Mouse (Mus musculus): ENCODE results near the gene Gnai3. TPM values are rescaled to one million over a fixed set of nuclear protein-coding genes. Genes with fewer than 3 reads are reported as not detected.

Gene Gnai3
- polyA plus RNA-seq, 1 experiment = 31.0 TPM

- Histone ChIP-seq H3K4me1 (ENCODE audit: control insufficient read depth, insufficient read depth, low read length) (no peaks in the 10 kb centered on the region; the same call in 1 of the 2 replicates), H3K36me3 (ENCODE audit: control insufficient read depth, insufficient read depth, low read length) (peaks cover 1% of the 10 kb centered on the region), H3K27ac (ENCODE audit: insufficient read depth, low read depth, low read length) (no peak overlapping the region), H3K4me3 (ENCODE audit: insufficient read depth, low read depth, low read length) (no peak overlapping the region), H3K27me3 (replicated peaks; ENCODE audit: control insufficient read depth, insufficient read depth, low read length) (no peaks in the 10 kb centered on the region)
- no peak for DNase-seq
- TF ChIP-seq CTCF (conservative IDR thresholded peaks at IDR 0.05; ENCODE audit: insufficient read depth, insufficient read length, low read depth, low read length) (no peak), POLR2A (IDR thresholded peaks at IDR 0.05; ENCODE audit: low read depth, low read length) (no peak)
- 33% methylated on average over 1 of the region's 1 CpGs for WGBS
Observed at GRCm38 (mm10) chr3:108124131-108124530, 21.8 kb downstream of the Gnai3 start.

DNA sequence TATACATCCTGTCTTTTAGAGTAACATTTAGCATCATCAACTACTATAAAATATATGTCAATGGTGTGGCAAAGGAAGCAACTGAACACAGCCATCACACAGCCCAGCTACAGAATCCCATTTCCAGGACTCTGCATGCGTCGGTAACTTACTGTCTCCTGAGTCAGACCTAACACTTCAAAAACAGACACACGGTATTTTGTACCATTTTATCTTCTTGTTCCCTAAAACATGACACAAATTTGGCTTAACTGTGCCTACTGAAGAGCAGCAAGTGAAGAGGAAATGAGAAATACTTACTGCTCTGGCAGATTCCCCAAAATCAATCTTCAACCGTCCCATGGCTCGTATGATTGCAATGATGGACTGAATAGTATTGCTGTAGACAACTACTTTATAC, 22.7 kb downstream of the Gnai3 start:
- no peak overlapping the region for H3K4me3 ChIP-seq (ENCODE audit: insufficient read depth, low read depth, low read length)
- H3K27ac ChIP-seq (ENCODE audit: insufficient read depth, low read depth, low read length) = no peak overlapping the region

GRCm38 (mm10) chr3:108121101-108121500, 24.8 kb downstream of the Gnai3 start:
- no peak for DNase-seq
- no peaks in the 10 kb centered on the region; the same call in 1 of the 2 replicates for H3K4me1 ChIP-seq (ENCODE audit: control insufficient read depth, insufficient read depth, low read length)
- no peaks in the 10 kb centered on the region for H3K27me3 ChIP-seq (replicated peaks; ENCODE audit: control insufficient read depth, insufficient read depth, low read length)
- no peak overlapping the region for H3K4me3 ChIP-seq (ENCODE audit: insufficient read depth, low read depth, low read length)
- WGBS = 82% methylated on average over 3 of the region's 3 CpGs
- TF ChIP-seq CTCF (conservative IDR thresholded peaks at IDR 0.05; ENCODE audit: insufficient read depth, insufficient read length, low read depth, low read length) (no peak), POLR2A (IDR thresholded peaks at IDR 0.05; ENCODE audit: low read depth, low read length) (no peak)
- no peak overlapping the region for H3K27ac ChIP-seq (ENCODE audit: insufficient read depth, low read depth, low read length)
- peaks cover 1% of the 10 kb centered on the region for H3K36me3 ChIP-seq (ENCODE audit: control insufficient read depth, insufficient read depth, low read length)

More for the DNA sequence above, 22.7 kb downstream of the Gnai3 start:
- no peak for TF ChIP-seq CTCF (conservative IDR thresholded peaks at IDR 0.05; ENCODE audit: insufficient read depth, insufficient read length, low read depth, low read length)
- no peak for TF ChIP-seq POLR2A (IDR thresholded peaks at IDR 0.05; ENCODE audit: low read depth, low read length)
- no peaks in the 10 kb centered on the region for H3K27me3 ChIP-seq (replicated peaks; ENCODE audit: control insufficient read depth, insufficient read depth, low read length)
- no peaks in the 10 kb centered on the region; the same call in 1 of the 2 replicates for H3K4me1 ChIP-seq (ENCODE audit: control insufficient read depth, insufficient read depth, low read length)
- no peak for DNase-seq
- peaks cover 1% of the 10 kb centered on the region for H3K36me3 ChIP-seq (ENCODE audit: control insufficient read depth, insufficient read depth, low read length)
- WGBS = 81% methylated on average over 5 of the region's 5 CpGs

DNA sequence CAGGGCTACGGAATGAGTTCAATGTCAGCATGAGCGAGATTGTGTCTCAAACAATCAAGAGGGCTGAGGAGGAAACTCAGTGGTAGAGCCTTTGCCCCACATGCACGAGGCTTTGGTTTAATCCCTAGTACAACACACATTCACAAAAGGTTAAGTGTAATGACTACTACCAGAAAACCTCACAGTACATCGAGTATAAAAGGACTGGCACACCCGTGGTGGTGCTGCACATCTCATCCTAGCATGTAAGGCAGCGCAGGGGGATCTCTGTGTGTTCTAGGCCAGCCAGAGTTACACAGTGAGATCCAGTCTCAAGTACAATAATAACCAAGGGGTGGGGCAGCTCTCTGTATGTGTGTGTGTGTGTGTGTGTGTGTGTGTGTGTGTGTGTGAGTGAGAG, 28.5 kb downstream of the Gnai3 start:
- Histone ChIP-seq H3K27ac (ENCODE audit: insufficient read depth, low read depth, low read length) (no peak overlapping the region), H3K4me1 (ENCODE audit: control insufficient read depth, insufficient read depth, low read length) (peaks cover 4% of the 10 kb centered on the region; the same call in 1 of the 2 replicates), H3K27me3 (replicated peaks; ENCODE audit: control insufficient read depth, insufficient read depth, low read length) (no peaks in the 10 kb centered on the region), H3K36me3 (ENCODE audit: control insufficient read depth, insufficient read depth, low read length) (no peaks in the 10 kb centered on the region; the same call in none of the 2 replicates), H3K4me3 (ENCODE audit: insufficient read depth, low read depth, low read length) (no peak overlapping the region)
- no peak for TF ChIP-seq POLR2A (IDR thresholded peaks at IDR 0.05; ENCODE audit: low read depth, low read length)
- TF ChIP-seq CTCF (conservative IDR thresholded peaks at IDR 0.05; ENCODE audit: insufficient read depth, insufficient read length, low read depth, low read length) = no peak
- WGBS = 91% methylated on average over 6 of the region's 6 CpGs
- DNase-seq = no peak

- no peak for TF ChIP-seq POLR2A (IDR thresholded peaks at IDR 0.05; ENCODE audit: low read depth, low read length)
- no peak for TF ChIP-seq CTCF (conservative IDR thresholded peaks at IDR 0.05; ENCODE audit: insufficient read depth, insufficient read length, low read depth, low read length)
- WGBS = 42% methylated on average over 7 of the region's 7 CpGs
- DNase-seq = peak; percentile 50
Observed at GRCm38 (mm10) chr3:108113591-108114289, 32.2 kb downstream of the Gnai3 start.

GRCm38 (mm10) chr3:108112666-108113065, 33.3 kb downstream of the Gnai3 start:
- Histone ChIP-seq H3K27me3 (replicated peaks; ENCODE audit: control insufficient read depth, insufficient read depth, low read length) (no peaks in the 10 kb centered on the region), H3K4me1 (ENCODE audit: control insufficient read depth, insufficient read depth, low read length) (peaks cover 4% of the 10 kb centered on the region; the same call in 1 of the 2 replicates), H3K36me3 (ENCODE audit: control insufficient read depth, insufficient read depth, low read length) (peaks cover 5% of the 10 kb centered on the region; the same call in 1 of the 2 replicates), H3K27ac (ENCODE audit: insufficient read depth, low read depth, low read length) (no peak overlapping the region), H3K4me3 (ENCODE audit: insufficient read depth, low read depth, low read length) (no peak overlapping the region)
- TF ChIP-seq CTCF (conservative IDR thresholded peaks at IDR 0.05; ENCODE audit: insufficient read depth, insufficient read length, low read depth, low read length) (no peak), POLR2A (IDR thresholded peaks at IDR 0.05; ENCODE audit: low read depth, low read length) (no peak)
- DNase-seq = no peak
- 90% methylated on average over 4 of the region's 4 CpGs for WGBS

More at GRCm38 (mm10) chr3:108113591-108114289, 32.2 kb downstream of the Gnai3 start:
- no peak overlapping the region for H3K27ac ChIP-seq (ENCODE audit: insufficient read depth, low read depth, low read length)
- H3K27me3 ChIP-seq (replicated peaks; ENCODE audit: control insufficient read depth, insufficient read depth, low read length) = no peaks in the 10 kb centered on the region
- peaks cover 4% of the 10 kb centered on the region; the same call in 1 of the 2 replicates for H3K4me1 ChIP-seq (ENCODE audit: control insufficient read depth, insufficient read depth, low read length)
- H3K36me3 ChIP-seq (ENCODE audit: control insufficient read depth, insufficient read depth, low read length) = peaks cover 3% of the 10 kb centered on the region; the same call in 1 of the 2 replicates
- H3K4me3 ChIP-seq (ENCODE audit: insufficient read depth, low read depth, low read length) = no peak overlapping the region

DNA sequence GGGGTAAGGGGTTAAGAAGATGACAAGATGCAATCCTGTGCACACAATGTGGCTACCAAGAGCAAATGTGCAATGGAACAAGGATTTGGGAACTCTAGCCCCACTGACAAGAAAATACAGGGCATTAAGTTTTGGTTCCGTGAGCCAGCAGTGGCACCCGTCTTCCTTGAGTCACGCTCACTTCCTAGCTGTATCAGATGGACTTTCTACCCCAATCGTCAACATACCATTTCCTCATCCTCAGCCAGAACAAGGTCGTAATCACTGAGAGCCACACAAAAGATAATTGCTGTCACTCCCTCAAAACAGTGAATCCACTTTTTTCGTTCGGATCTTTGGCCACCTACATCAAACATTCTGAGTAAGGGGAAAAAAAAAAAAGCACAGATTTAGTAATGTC, 33.7 kb downstream of the Gnai3 start:
- no peak overlapping the region for H3K27ac ChIP-seq (ENCODE audit: insufficient read depth, low read depth, low read length)
- no peak for DNase-seq
- peaks cover 4% of the 10 kb centered on the region; the same call in 1 of the 2 replicates for H3K4me1 ChIP-seq (ENCODE audit: control insufficient read depth, insufficient read depth, low read length)
- no peak overlapping the region for H3K4me3 ChIP-seq (ENCODE audit: insufficient read depth, low read depth, low read length)
- H3K36me3 ChIP-seq (ENCODE audit: control insufficient read depth, insufficient read depth, low read length) = peaks cover 5% of the 10 kb centered on the region; the same call in 1 of the 2 replicates
- no peaks in the 10 kb centered on the region for H3K27me3 ChIP-seq (replicated peaks; ENCODE audit: control insufficient read depth, insufficient read depth, low read length)
- TF ChIP-seq POLR2A (IDR thresholded peaks at IDR 0.05; ENCODE audit: low read depth, low read length) (no peak), CTCF (conservative IDR thresholded peaks at IDR 0.05; ENCODE audit: insufficient read depth, insufficient read length, low read depth, low read length) (no peak)
- 74% methylated on average over 7 of the region's 7 CpGs for WGBS

Data from kidney, adult 2 months (tissue).